Mouse (Mus musculus) hindbrain, postnatal 0 days (tissue): ENCODE measurements around the gene Cep350. TPM values are rescaled to one million over a fixed set of nuclear protein-coding genes. Genes with fewer than 3 reads are reported as not detected.

ENCODE experiments used
- ATAC-seq: fragments of 200-750 bp; cut with Nextera tagmentation; 2 replicates; pipeline ENCODE4 v1.8.0; 2017; ENCODE audit warnings: mild to moderate bottlenecking, moderate TSS enrichment, moderate library complexity
- DNase-seq: peaks from one replicate; pipeline ENCODE4 v3.0.0-alpha.2; 2015; ENCODE audit warnings: low spot score
- H3K27ac ChIP-seq: fragments of 300-500 bp; sonication (generic); 2 replicates; pipeline ENCODE4 v1.5.1; 2014; ENCODE audit warnings: mild to moderate bottlenecking
- H3K27me3 ChIP-seq: fragments of 300-500 bp; sonication (generic); 2 replicates; pipeline ENCODE4 v1.6.1; 2014; ENCODE audit warnings: low read length, mixed read lengths; ENCODE audit not compliant: insufficient read depth
- H3K36me3 ChIP-seq: fragments of 300-500 bp; sonication (generic); 2 replicates; pipeline ENCODE4 v1.6.1; 2014; ENCODE audit warnings: low read length, mixed read lengths; ENCODE audit not compliant: insufficient read depth
- H3K4me1 ChIP-seq: fragments of 300-500 bp; sonication (generic); 2 replicates; pipeline ENCODE4 v1.6.1; 2014; ENCODE audit warnings: antibody characterized with exemption, low read length, mixed read lengths; ENCODE audit not compliant: insufficient read depth
- H3K4me2 ChIP-seq: fragments of 300-500 bp; sonication (generic); 2 replicates; pipeline ENCODE4 v1.6.1; 2014; ENCODE audit warnings: low read depth, mild to moderate bottlenecking, low read length, moderate library complexity, mixed read lengths
- H3K4me3 ChIP-seq: fragments of 300-500 bp; sonication (generic); 2 replicates; pipeline ENCODE4 v1.5.1; 2014; ENCODE audit warnings: low read length
- H3K9ac ChIP-seq: fragments of 300-500 bp; sonication (generic); replicated peaks from 2 replicates; pipeline ENCODE4 v1.6.1; 2014; ENCODE audit warnings: mild to moderate bottlenecking, low read length, moderate library complexity, mixed read lengths
- H3K9me3 ChIP-seq: fragments of 300-500 bp; sonication (generic); 2 replicates; pipeline ENCODE4 v1.6.1; 2016; ENCODE audit warnings: low read length, mixed read lengths
- CTCF ChIP-seq: IDR thresholded peaks from 2 replicates; pipeline ENCODE4 v1.5.1; 2016; ENCODE audit warnings: antibody characterized with exemption, control low read depth, low read depth
- WGBS: fragments of 180-500 bp; shearing (Covaris S2); extraction: QIAGEN DNeasy Blood & Tissue Kit; methylation state at CpG from one replicate; pipeline ENCODE4 v1.1.7; 2014; 5-methylcytosine and 5-hydroxymethylcytosine counted together
- polyA plus RNA-seq: library from polyadenylated mRNA; unstranded; fragments of >200 nt; fragmentation: Nextera tagmentation; extraction: Ambion mirVana; gene quantifications from 2 replicates; pipeline ENCODE4 v1.2.1, GENCODE M21; 2015
- total RNA-seq: library from RNA; depleted of rRNA; stranded (reverse); fragments of >200 nt; gene quantifications from 2 replicates; pipeline ENCODE4 v1.2.3, GENCODE M21; 2014

Gene Cep350
- total and polyA plus RNA-seq, 2 experiments from 2014 or later = 11.2 to 27.9 TPM

- H3K9ac ChIP-seq = no peak overlapping the region
- WGBS = 89% methylated on average over 5 of the region's 5 CpGs
- H3K36me3 ChIP-seq = peaks cover 30% of the 10 kb centered on the region
- no peak overlapping the region for H3K27ac ChIP-seq
- H3K4me3 ChIP-seq = no peak overlapping the region
- H3K4me1 ChIP-seq = no peaks in the 10 kb centered on the region
- no peaks in the 10 kb centered on the region for H3K27me3 ChIP-seq
- no peaks in the 10 kb centered on the region for H3K9me3 ChIP-seq
- no peak overlapping the region for H3K4me2 ChIP-seq
- DNase-seq (no peak), ATAC-seq (no peak)
- TF ChIP-seq CTCF = no peak
These were observed 128.8 kb downstream of the Cep350 start for GRCm38 (mm10) chr1:155844235-155844634.

GRCm38 (mm10) chr1:155843538-155843937 is 129.5 kb downstream of the Cep350 start:
- TF ChIP-seq CTCF = no peak
- WGBS = 89% methylated on average over 4 of the region's 4 CpGs
- H3K36me3 ChIP-seq = peaks cover 26% of the 10 kb centered on the region

GRCm38 (mm10) chr1:155835667-155836066 is 137.4 kb downstream of the Cep350 start:
- WGBS = 77% methylated on average over 2 of the region's 2 CpGs

More at GRCm38 (mm10) chr1:155843538-155843937, 129.5 kb downstream of the Cep350 start:
- no peak for DNase-seq
- H3K9me3 ChIP-seq = no peaks in the 10 kb centered on the region
- no peak overlapping the region for H3K4me3 ChIP-seq
- H3K4me1 ChIP-seq = no peaks in the 10 kb centered on the region
- no peak overlapping the region for H3K27ac ChIP-seq
- no peaks in the 10 kb centered on the region for H3K27me3 ChIP-seq
- no peak overlapping the region for H3K4me2 ChIP-seq
- no peak for ATAC-seq
- H3K9ac ChIP-seq = no peak overlapping the region

GRCm38 (mm10) chr1:155833610-155834009 is 139.4 kb downstream of the Cep350 start:
- Histone ChIP-seq H3K4me3 (no peak overlapping the region), H3K9me3 (no peaks in the 10 kb centered on the region), H3K9ac (no peak overlapping the region), H3K27ac (no peak overlapping the region), H3K4me2 (no peak overlapping the region), H3K4me1 (no peaks in the 10 kb centered on the region), H3K36me3 (no peaks in the 10 kb centered on the region), H3K27me3 (no peaks in the 10 kb centered on the region)
- DNase-seq = no peak
- TF ChIP-seq CTCF = no peak
- ATAC-seq = no peak
- WGBS = 89% methylated on average over 9 of the region's 9 CpGs

More at GRCm38 (mm10) chr1:155835667-155836066, 137.4 kb downstream of the Cep350 start:
- TF ChIP-seq CTCF = no peak
- Histone ChIP-seq H3K4me1 (no peaks in the 10 kb centered on the region), H3K9me3 (no peaks in the 10 kb centered on the region), H3K36me3 (no peaks in the 10 kb centered on the region), H3K4me3 (no peak overlapping the region), H3K4me2 (no peak overlapping the region), H3K27ac (no peak overlapping the region), H3K9ac (no peak overlapping the region), H3K27me3 (no peaks in the 10 kb centered on the region)
- DNase-seq = no peak
- ATAC-seq = no peak

GRCm38 (mm10) chr1:155831958-155832357 is 141.1 kb downstream of the Cep350 start:
- Histone ChIP-seq H3K27me3 (no peaks in the 10 kb centered on the region), H3K9me3 (no peaks in the 10 kb centered on the region), H3K4me1 (no peaks in the 10 kb centered on the region), H3K4me3 (no peak overlapping the region), H3K4me2 (no peak overlapping the region), H3K27ac (no peak overlapping the region), H3K36me3 (no peaks in the 10 kb centered on the region), H3K9ac (no peak overlapping the region)
- no peak for TF ChIP-seq CTCF
- 87% methylated on average over 3 of the region's 3 CpGs for WGBS
- DNase-seq = no peak
- ATAC-seq = no peak

GRCm38 (mm10) chr1:155830861-155831260 is 142.2 kb downstream of the Cep350 start:
- H3K4me2 ChIP-seq = no peak overlapping the region
- ATAC-seq (no peak), DNase-seq (no peak)
- H3K27me3 ChIP-seq = no peaks in the 10 kb centered on the region
- H3K36me3 ChIP-seq = no peaks in the 10 kb centered on the region
- H3K9ac ChIP-seq = no peak overlapping the region
- TF ChIP-seq CTCF = no peak
- no peaks in the 10 kb centered on the region for H3K4me1 ChIP-seq
- H3K27ac ChIP-seq = no peak overlapping the region
- no peak overlapping the region for H3K4me3 ChIP-seq
- H3K9me3 ChIP-seq = no peaks in the 10 kb centered on the region
- WGBS = 73% methylated on average over 6 of the region's 6 CpGs

GRCm38 (mm10) chr1:155827703-155828295 is 145.3 kb downstream of the Cep350 start:
- Histone ChIP-seq H3K9ac (no peak overlapping the region), H3K4me1 (no peaks in the 10 kb centered on the region), H3K4me3 (no peak overlapping the region), H3K27ac (no peak overlapping the region), H3K36me3 (no peaks in the 10 kb centered on the region), H3K9me3 (no peaks in the 10 kb centered on the region), H3K4me2 (no peak overlapping the region), H3K27me3 (no peaks in the 10 kb centered on the region)
- 57% methylated on average over 8 of the region's 8 CpGs for WGBS
- TF ChIP-seq CTCF = no peak
- DNase-seq = no peak
- ATAC-seq = no peak
